Mouse (Mus musculus): ENCODE data around the gene Lin9. TPM values are rescaled to one million over a fixed set of nuclear protein-coding genes. Genes with fewer than 3 reads are reported as not detected.
A peak's percentile ranks its signal among the peaks of the same experiment; 100 is the strongest.

Gene Lin9
- polyA plus RNA-seq, 1 experiment from 2014 or later = 23.2 TPM

DNA sequence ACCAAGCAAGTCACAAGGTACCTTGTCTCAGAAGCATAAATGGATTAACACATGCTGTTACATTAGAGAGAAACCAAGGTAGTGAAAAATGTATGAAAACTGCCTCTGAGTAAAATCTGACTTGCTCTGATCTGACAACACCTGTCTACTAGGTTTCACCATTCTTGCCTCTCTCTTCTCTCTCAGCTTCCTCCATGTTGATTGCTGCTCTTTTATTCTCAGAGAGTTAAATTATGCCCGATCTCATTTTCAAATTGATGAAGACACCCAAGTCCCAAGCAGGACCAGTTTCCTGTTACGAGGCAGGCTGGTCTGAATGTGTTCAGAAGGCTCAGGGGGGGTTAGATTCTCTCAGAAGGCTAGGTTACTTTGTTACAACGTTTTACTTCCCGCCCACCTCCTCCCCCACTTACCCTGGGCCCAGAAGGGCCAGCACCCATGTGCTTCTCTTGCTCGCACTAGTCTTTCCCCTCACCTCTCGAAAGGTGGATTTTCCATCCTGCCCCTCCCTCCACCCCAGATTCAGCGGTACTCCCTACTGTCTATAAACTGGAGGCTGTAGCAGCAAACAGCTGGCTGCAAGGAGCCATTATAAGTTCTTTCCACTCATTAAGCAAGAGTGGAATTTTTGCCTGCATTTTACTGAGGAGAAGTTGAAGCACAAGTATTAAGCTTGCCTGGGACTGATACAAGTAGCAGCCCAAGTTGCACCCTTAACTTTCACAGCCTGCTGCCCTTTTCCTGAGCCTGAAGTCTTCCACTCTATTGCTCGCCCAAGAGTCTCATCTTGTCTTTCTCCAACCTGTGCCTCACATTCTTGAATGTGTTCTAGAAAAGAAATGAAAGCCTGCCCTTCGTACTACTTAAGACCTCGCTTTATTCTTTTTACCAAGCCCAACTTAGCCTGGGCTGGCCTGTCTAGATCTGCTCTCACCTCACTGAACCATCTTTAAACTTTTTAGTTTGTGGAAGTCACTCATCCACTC is 1.2 kb upstream of the Lin9 start:
- H3K4me1 ChIP-seq = peaks cover 32% of the 10 kb centered on the region
- H3K27ac ChIP-seq (replicated peaks) = peak overlapping the region; percentile 99
- peaks cover 13% of the 10 kb centered on the region for H3K36me3 ChIP-seq
- H3K4me3 ChIP-seq = peak overlapping the region; percentile 86
- DNase-seq (ENCODE audit: low spot score) = peak; percentile 15
- WGBS = 49% methylated on average over 10 of the region's 10 CpGs
- H3K27me3 ChIP-seq (ENCODE audit: low read depth, poor library complexity, severe bottlenecking) = no peaks in the 10 kb centered on the region
- H3K9me3 ChIP-seq (replicated peaks) = no peaks in the 10 kb centered on the region

DNA sequence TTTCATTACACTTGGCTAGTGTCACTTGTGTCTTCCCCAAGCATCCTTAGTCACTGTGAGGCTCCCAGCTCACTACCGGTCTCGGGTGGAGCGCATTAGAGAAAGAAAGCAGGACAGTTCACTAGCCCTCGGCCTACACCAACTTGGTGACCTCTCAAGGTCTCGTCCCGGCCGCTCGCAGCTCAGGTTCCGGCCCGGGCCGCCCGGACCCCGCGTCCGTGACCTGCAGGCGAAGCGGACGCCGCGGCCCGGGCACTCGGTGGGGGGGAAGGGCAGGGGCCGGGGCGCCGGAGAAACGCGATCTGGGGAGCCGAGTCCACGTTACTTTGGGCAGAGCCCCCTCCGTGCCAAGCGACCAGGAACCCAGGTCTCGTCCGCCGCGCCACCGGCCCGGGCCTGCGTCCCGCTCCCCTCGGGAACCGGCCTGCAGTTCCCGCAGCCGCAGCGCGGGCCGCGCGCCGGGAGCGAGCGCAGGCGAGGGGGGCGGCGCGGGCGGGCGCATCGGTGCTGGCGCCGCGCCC is 285 bp upstream of the Lin9 start:
- H3K4me1 ChIP-seq = peaks cover 32% of the 10 kb centered on the region
- DNase-seq (ENCODE audit: low spot score) = peak; percentile 76
- H3K9me3 ChIP-seq (replicated peaks) = no peaks in the 10 kb centered on the region
- no peaks in the 10 kb centered on the region for H3K27me3 ChIP-seq (ENCODE audit: low read depth, poor library complexity, severe bottlenecking)
- WGBS = under 1% methylated on average over 61 of the region's 61 CpGs
- H3K36me3 ChIP-seq = peaks cover 13% of the 10 kb centered on the region
- peak overlapping the region; percentile 99 for H3K27ac ChIP-seq (replicated peaks)
- H3K4me3 ChIP-seq = peak overlapping the region; percentile 86

DNA sequence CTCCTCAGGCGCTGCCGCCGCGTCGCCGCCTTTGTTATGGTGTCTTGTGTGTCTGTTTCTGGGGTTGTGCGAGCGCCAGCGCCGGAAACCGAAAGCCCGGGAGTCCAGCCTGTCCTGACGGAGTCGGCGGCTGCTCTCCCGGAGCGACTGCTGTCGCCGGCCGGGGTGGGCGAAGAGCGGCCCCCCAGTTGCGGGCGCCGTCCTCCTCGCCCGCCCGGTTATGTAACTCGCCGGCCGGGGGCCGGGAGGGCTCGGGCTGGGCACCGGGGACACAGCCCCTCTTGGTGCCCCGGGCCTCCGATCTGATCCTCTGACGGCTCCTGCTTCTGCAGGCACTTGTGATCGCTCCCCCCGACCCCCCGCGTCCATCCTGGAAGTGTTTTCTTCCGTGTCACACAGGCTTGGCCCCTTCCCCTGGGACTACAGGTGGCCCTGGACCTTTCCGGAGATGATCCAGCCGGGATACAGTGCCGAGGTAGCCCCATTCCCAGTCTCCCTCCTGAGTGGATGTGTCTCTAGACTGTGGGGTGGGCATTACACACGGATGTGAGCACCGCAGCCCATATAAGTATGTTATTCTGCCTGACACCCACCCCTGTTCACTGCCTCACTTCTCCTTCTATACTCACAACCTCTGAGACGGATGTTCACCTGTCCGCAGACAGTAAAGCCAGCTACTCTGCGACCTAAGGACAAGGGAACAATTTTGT is 723 bp downstream of the Lin9 start:
- peaks cover 18% of the 10 kb centered on the region for H3K36me3 ChIP-seq
- no peaks in the 10 kb centered on the region for H3K9me3 ChIP-seq (replicated peaks)
- peak overlapping the region; percentile 86 for H3K4me3 ChIP-seq
- H3K27me3 ChIP-seq (ENCODE audit: low read depth, poor library complexity, severe bottlenecking) = no peaks in the 10 kb centered on the region
- H3K4me1 ChIP-seq = peaks cover 32% of the 10 kb centered on the region
- 4% methylated on average over 50 of the region's 50 CpGs for WGBS
- H3K27ac ChIP-seq (replicated peaks) = peak overlapping the region; percentile 99
- DNase-seq (ENCODE audit: low spot score) = no peak

- WGBS = 85% methylated on average over 8 of the region's 8 CpGs
- H3K36me3 ChIP-seq = peaks cover 20% of the 10 kb centered on the region
- peak overlapping the region; percentile 99 for H3K27ac ChIP-seq (replicated peaks)
These were observed 1.2 kb downstream of the Lin9 start for GRCm38 (mm10) chr1:180642228-180642564.

GRCm38 (mm10) chr1:180691284-180691683 is 50.3 kb downstream of the Lin9 start:
- H3K9me3 ChIP-seq (replicated peaks) = no peaks in the 10 kb centered on the region
- H3K36me3 ChIP-seq = peaks cover 57% of the 10 kb centered on the region
- H3K27ac ChIP-seq (replicated peaks) = no peak overlapping the region
- no peak for DNase-seq (ENCODE audit: low spot score)
- H3K27me3 ChIP-seq (ENCODE audit: low read depth, poor library complexity, severe bottlenecking) = peaks cover 26% of the 10 kb centered on the region
- H3K4me3 ChIP-seq = no peak overlapping the region
- H3K4me1 ChIP-seq = peaks cover 1% of the 10 kb centered on the region
- 91% methylated on average over 7 of the region's 7 CpGs for WGBS

More at GRCm38 (mm10) chr1:180642228-180642564, 1.2 kb downstream of the Lin9 start:
- Histone ChIP-seq H3K4me3 (peak overlapping the region; percentile 86), H3K4me1 (peaks cover 32% of the 10 kb centered on the region), H3K27me3 (ENCODE audit: low read depth, poor library complexity, severe bottlenecking) (no peaks in the 10 kb centered on the region), H3K9me3 (replicated peaks) (no peaks in the 10 kb centered on the region)
- DNase-seq (ENCODE audit: low spot score) = no peak

DNA sequence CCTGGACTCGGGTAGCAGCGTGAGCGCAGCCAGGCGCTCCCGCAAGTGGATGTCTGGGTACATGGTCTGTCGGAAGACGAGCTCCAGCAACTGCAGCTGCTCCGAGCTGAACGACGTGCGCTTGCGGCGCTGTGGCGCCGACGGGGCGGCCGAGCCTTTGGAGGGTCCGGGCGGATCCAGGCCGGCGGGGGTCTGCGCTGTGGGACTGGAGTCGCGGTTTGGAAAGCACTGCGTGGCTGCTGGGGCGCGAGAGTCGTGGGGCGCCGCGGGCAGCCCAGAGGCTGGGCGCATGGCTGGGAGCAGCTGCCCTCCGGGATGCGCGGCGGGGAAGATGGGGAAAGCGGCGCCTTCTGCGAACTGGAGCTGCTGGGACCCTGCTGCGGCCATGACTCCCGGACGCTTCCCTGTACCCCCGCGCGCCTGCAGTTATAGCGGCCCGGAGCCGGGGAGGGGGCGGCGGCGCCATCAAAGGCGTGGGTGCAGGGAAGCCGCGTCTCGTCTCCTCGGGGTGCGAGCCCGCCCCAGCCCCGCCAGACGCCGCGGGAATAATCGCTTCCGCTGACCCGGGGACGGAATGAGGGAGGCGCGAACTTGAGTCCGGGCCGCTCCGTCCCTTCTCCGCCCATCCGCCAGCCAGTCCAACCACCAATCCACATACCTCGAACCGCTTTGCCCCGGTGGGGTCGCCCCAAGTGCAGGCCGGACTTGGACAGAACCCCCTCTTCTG is 55.8 kb downstream of the Lin9 start, which contains the start of gene Mixl1:
Gene Mixl1 (minus strand): TSS at position 409 of the 727 bp plus-strand sequence.
- no peaks in the 10 kb centered on the region for H3K9me3 ChIP-seq (replicated peaks)
- peaks cover 67% of the 10 kb centered on the region for H3K27me3 ChIP-seq (ENCODE audit: low read depth, poor library complexity, severe bottlenecking)
- DNase-seq (ENCODE audit: low spot score) = peak; percentile 47
- under 1% methylated on average over 79 of the region's 79 CpGs for WGBS
- peak within 1 kb of the TSS; percentile 53; the same call in 1 of the 2 replicates for H3K27ac ChIP-seq (replicated peaks)
- H3K4me1 ChIP-seq = peaks cover 12% of the 10 kb centered on the region
- H3K36me3 ChIP-seq = peaks cover 10% of the 10 kb centered on the region
- H3K4me3 ChIP-seq = peak within 1 kb of the TSS; percentile 58

DNA sequence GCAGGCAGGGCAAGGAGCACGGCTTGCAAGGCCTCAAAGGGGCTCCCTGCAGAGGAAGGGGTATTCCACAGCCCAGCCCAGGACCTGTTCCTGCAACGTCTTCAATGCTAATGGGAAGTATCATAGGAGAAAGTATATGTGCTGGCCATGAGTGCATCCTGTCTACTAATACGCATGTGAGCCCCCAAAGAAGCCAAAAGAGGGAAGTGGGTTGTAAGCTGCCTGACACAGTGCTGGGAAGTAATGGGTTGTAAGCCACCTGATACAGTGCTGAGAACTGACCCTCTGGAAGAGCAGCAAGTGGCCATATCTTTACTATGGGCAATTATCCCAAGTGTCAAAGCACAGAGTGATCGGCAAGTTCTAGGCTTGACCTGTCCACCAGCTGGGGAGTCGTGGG is 57.1 kb downstream of the Lin9 start:
- H3K27me3 ChIP-seq (ENCODE audit: low read depth, poor library complexity, severe bottlenecking) = peaks cover 72% of the 10 kb centered on the region
- peaks cover 12% of the 10 kb centered on the region for H3K4me1 ChIP-seq
- no peak for DNase-seq (ENCODE audit: low spot score)
- H3K36me3 ChIP-seq = no peaks in the 10 kb centered on the region
- no peak overlapping the region for H3K27ac ChIP-seq (replicated peaks)
- H3K4me3 ChIP-seq = no peak overlapping the region
- H3K9me3 ChIP-seq (replicated peaks) = no peaks in the 10 kb centered on the region
- 60% methylated on average over 5 of the region's 5 CpGs for WGBS

- H3K4me1 ChIP-seq = 0 out of 2 replicates have a peak, but pooled peaks cover 3% of the 10 kb centered on the region
- DNase-seq (ENCODE audit: low spot score) = no peak
- no peaks in the 10 kb centered on the region for H3K9me3 ChIP-seq (replicated peaks)
- peaks cover 30% of the 10 kb centered on the region for H3K27me3 ChIP-seq (ENCODE audit: low read depth, poor library complexity, severe bottlenecking)
- H3K4me3 ChIP-seq = no peak overlapping the region
- no peaks in the 10 kb centered on the region for H3K36me3 ChIP-seq
- WGBS = 57% methylated on average over 6 of the region's 6 CpGs
- no peak overlapping the region for H3K27ac ChIP-seq (replicated peaks)
These were observed 62.5 kb downstream of the Lin9 start for GRCm38 (mm10) chr1:180703400-180703799.

- 71% methylated on average over 3 of the region's 3 CpGs for WGBS
- H3K36me3 ChIP-seq = no peaks in the 10 kb centered on the region
- H3K27me3 ChIP-seq (ENCODE audit: low read depth, poor library complexity, severe bottlenecking) = peaks cover 10% of the 10 kb centered on the region; the same call in 1 of the 2 replicates
- H3K27ac ChIP-seq (replicated peaks) = no peak overlapping the region
- no peak overlapping the region for H3K4me3 ChIP-seq
- 0 out of 2 replicates have a peak, but pooled peaks cover 3% of the 10 kb centered on the region for H3K4me1 ChIP-seq
- H3K9me3 ChIP-seq (replicated peaks) = no peaks in the 10 kb centered on the region
- no peak for DNase-seq (ENCODE audit: low spot score)
These were observed 66.4 kb downstream of the Lin9 start for GRCm38 (mm10) chr1:180707368-180707767.

- 91% methylated on average over 3 of the region's 3 CpGs for WGBS
- no peak overlapping the region for H3K4me3 ChIP-seq
- no peak for DNase-seq (ENCODE audit: low spot score)
- H3K36me3 ChIP-seq = no peaks in the 10 kb centered on the region
- no peak overlapping the region for H3K27ac ChIP-seq (replicated peaks)
- H3K9me3 ChIP-seq (replicated peaks) = no peaks in the 10 kb centered on the region
- peaks cover 6% of the 10 kb centered on the region; the same call in 1 of the 2 replicates for H3K27me3 ChIP-seq (ENCODE audit: low read depth, poor library complexity, severe bottlenecking)
- 0 out of 2 replicates have a peak, but pooled peaks cover 3% of the 10 kb centered on the region for H3K4me1 ChIP-seq
These were observed 66.9 kb downstream of the Lin9 start for GRCm38 (mm10) chr1:180707813-180708212.

DNA sequence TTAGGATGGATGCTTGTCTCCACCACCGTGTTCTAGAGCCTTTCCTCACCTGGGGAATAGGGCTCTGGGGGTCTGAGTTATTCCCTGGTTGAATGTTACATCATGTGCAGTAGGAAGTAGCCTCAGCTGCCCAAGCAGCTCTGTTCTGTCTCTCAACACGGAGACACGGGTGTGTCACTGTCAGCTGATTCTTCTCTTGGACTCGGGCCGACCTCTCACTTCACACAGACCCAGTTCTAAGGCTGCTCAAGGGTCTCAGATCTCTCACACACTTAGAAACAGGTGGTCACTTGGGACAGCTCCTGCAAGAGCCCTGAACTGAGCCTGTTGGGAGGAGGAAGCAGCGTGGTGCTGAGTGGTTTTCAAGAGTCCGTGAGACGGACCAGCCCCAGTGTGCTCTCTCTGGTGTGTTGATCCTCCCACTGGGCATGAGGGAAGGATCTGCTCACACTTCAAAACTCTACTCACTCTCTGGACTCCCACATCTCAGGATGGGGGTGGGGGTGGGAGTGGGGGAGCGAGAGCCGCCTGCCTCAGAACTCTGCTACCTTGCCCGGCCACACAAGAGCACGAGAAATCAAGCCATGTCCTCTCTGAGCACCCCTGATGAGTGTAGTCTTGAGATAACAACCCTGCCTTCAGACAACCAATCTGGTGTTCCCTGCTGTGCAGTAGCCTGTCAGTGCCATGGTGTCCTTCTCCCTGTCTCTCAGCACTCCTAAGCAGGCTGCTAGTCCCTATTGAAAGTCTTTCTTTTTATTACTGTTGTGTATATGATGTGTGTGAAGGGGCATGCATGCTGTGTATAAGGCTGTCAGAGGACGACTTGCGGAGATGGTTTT is 68.2 kb downstream of the Lin9 start:
- H3K27ac ChIP-seq (replicated peaks) = no peak overlapping the region
- DNase-seq (ENCODE audit: low spot score) = no peak
- 76% methylated on average over 14 of the region's 14 CpGs for WGBS

More for the DNA sequence above, 68.2 kb downstream of the Lin9 start:
- Histone ChIP-seq H3K4me3 (no peak overlapping the region), H3K27me3 (ENCODE audit: low read depth, poor library complexity, severe bottlenecking) (0 out of 2 replicates have a peak, but pooled peaks cover 3% of the 10 kb centered on the region), H3K36me3 (no peaks in the 10 kb centered on the region), H3K9me3 (replicated peaks) (no peaks in the 10 kb centered on the region), H3K4me1 (0 out of 2 replicates have a peak, but pooled peaks cover 3% of the 10 kb centered on the region)

All from midbrain, embryonic 10.5 days (tissue).